Mouse (Mus musculus) liver, embryonic 14.5 days (tissue): Measurements from ENCODE around the gene Gpd1. TPM values are rescaled to one million over a fixed set of nuclear protein-coding genes. Genes with fewer than 3 reads are reported as not detected.
A peak's percentile ranks its signal among the peaks of the same experiment; 100 is the strongest.

Experiments
- ATAC-seq: fragments of 200-750 bp; cut with Nextera tagmentation; 2 replicates; pipeline ENCODE4 v1.8.0; 2017; ENCODE audit warnings: moderate number of reproducible peaks, mild to moderate bottlenecking, moderate library complexity; ENCODE audit not compliant: insufficient read depth
- DNase-seq, 3 experiments: peaks; one replicate each; pipeline ENCODE4 v3.0.0-alpha.2; 2012 to 2013; ENCODE audit warnings: low read depth in 3 of 3, low spot score in 3 of 3
- H3K27ac ChIP-seq: fragments of 300-500 bp; sonication (generic); 2 replicates; pipeline ENCODE4 v1.5.1; 2014; ENCODE audit warnings: moderate library complexity, mild to moderate bottlenecking, control low read depth, inconsistent platforms
- H3K27me3 ChIP-seq: fragments of 300-500 bp; sonication (generic); 2 replicates; pipeline ENCODE4 v1.6.1; 2014; ENCODE audit warnings: mild to moderate bottlenecking, low read length, moderate library complexity; ENCODE audit not compliant: control insufficient read depth, insufficient read depth
- H3K36me3 ChIP-seq: fragments of 300-500 bp; sonication (generic); replicated peaks from 2 replicates; pipeline ENCODE4 v1.6.1; 2014; ENCODE audit warnings: low read depth; ENCODE audit not compliant: control insufficient read depth, insufficient read depth
- H3K4me1 ChIP-seq, 2 experiments: fragments of 200-500 bp in 1 of 2; fragments of 300-500 bp in 1 of 2; sonication (generic) in 1 of 2; replicated peaks; 2 replicates each; pipeline ENCODE4 v1.6.1; 2012 to 2014; ENCODE audit warnings: antibody characterized with exemption in 1 of 2, inconsistent platforms in 1 of 2, low read length in 1 of 2; ENCODE audit not compliant: control insufficient read depth in 2 of 2, insufficient read depth in 2 of 2
- H3K4me2 ChIP-seq: fragments of 300-500 bp; sonication (generic); 2 replicates; pipeline ENCODE4 v1.6.1; 2014; ENCODE audit warnings: low read depth, mild to moderate bottlenecking, control low read depth, moderate library complexity
- H3K4me3 ChIP-seq, 2 experiments: fragments of 200-500 bp in 1 of 2; fragments of 300-500 bp in 1 of 2; sonication (generic) in 1 of 2; 2 replicates each; pipeline ENCODE4 v1.5.1; 2012 to 2014; ENCODE audit warnings: low read depth in 2 of 2, low read length in 2 of 2, mild to moderate bottlenecking in 2 of 2, control low read depth in 1 of 2, inconsistent platforms in 1 of 2, moderate library complexity in 1 of 2; ENCODE audit not compliant: insufficient read depth in 1 of 2
- H3K9ac ChIP-seq: fragments of 300-500 bp; sonication (generic); replicated peaks from 2 replicates; pipeline ENCODE4 v1.6.1; 2014; ENCODE audit warnings: mild to moderate bottlenecking, control low read depth, moderate library complexity
- H3K9me3 ChIP-seq: fragments of 300-500 bp; sonication (generic); 2 replicates; pipeline ENCODE4 v1.6.1; 2016; ENCODE audit warnings: low read length, mixed read lengths; ENCODE audit not compliant: control insufficient read depth
- CTCF ChIP-seq: IDR thresholded peaks from 2 replicates; pipeline ENCODE4 v1.5.1; 2016; ENCODE audit warnings: antibody characterized with exemption, low read depth, control low read depth
- EP300 ChIP-seq: IDR thresholded peaks from 2 replicates; pipeline ENCODE4 v1.6.1; 2016; ENCODE audit warnings: antibody characterized with exemption, low read depth
- WGBS: fragments of 180-500 bp; shearing (Covaris S2); extraction: QIAGEN DNeasy Blood & Tissue Kit; methylation state at CpG from one replicate; pipeline ENCODE4 v1.1.7; 2014; ENCODE audit not compliant: insufficient replicate concordance; 5-methylcytosine and 5-hydroxymethylcytosine counted together
- polyA plus RNA-seq, 2 experiments: library from polyadenylated mRNA; depleted of rRNA in 1 of 2; stranded (reverse) in 1 of 2; unstranded in 1 of 2; fragments of >200 nt; fragmentation: Nextera tagmentation in 1 of 2; extraction: Ambion mirVana in 1 of 2; gene quantifications; 2 replicates each; pipeline versions ENCODE4 v1.2.1 to v1.2.3; 2012 to 2014

Gene Gpd1
- polyA plus RNA-seq, 2 experiments = 5.2 to 8.1 TPM

DNA sequence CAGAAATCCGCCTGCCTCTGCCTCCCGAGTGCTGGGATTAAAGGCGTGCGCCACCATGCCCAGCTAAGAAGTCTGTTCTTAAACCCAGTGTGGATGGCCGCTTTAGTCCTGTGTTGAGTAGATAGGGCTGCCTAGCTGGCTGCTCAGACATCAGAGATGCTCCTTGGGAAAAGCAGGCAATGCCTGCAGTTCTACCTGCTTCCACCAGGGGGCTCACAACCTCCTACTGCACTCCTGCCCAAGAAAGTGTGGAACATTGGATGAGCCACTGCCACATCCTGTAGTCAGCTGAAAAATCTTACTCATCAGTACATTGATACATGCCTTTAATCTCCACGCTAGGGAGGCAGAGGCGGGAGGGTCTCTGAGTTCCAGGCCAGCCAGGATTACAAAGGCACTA is 2.5 kb upstream of the Gpd1 start:
- Histone ChIP-seq H3K9me3 (no peaks in the 10 kb centered on the region), H3K4me3 (no peak overlapping the region), H3K4me1 (peaks cover 0 to 9% of the 10 kb centered on the region in 2 experiments; a peak in 2 of 4 replicates), H3K27me3 (no peaks in the 10 kb centered on the region), H3K27ac (no peak overlapping the region), H3K4me2 (no peak overlapping the region), H3K36me3 (peaks cover 2% of the 10 kb centered on the region), H3K9ac (no peak overlapping the region)
- DNase-seq = no peak
- peak; percentile 36; the same call in 1 of the 2 replicates for ATAC-seq
- TF ChIP-seq EP300 (no peak), CTCF (peak; percentile 98)
- 40% methylated on average over 7 of the region's 7 CpGs for WGBS

DNA sequence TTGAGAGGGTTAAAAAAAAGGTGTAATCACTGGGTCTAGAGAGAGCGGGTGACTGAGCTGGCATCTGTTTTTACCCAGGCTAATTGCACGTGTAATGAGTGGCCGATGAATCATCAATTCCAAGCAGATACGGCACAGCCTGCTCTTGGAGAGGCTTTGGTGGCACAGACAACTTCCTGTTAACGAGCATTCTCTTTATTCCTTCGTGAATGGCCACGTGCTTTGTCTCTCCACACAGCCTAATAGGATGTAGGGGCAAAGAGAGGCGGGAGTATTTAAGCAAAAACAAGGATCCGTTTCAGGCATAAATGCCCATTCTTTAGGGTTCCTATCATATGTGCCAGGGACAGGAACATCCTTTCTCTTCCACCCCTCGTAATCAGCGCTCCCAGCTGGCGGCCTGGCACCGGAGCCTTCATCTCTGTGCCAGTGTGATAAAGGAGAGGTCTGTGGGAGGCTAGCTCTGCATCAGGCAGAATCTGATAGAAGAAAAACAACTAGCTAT is 1.9 kb upstream of the Gpd1 start:
- 59% methylated on average over 13 of the region's 13 CpGs for WGBS
- ATAC-seq (no peak), DNase-seq (no peak)
- Histone ChIP-seq H3K36me3 (peaks cover 2% of the 10 kb centered on the region; the same call in 1 of the 2 replicates), H3K27me3 (no peaks in the 10 kb centered on the region), H3K4me3 (no peak overlapping the region), H3K4me2 (no peak overlapping the region), H3K27ac (no peak overlapping the region), H3K4me1 (peaks cover 0 to 7% of the 10 kb centered on the region in 2 experiments; a peak in 2 of 4 replicates), H3K9me3 (no peaks in the 10 kb centered on the region), H3K9ac (no peak overlapping the region)
- TF ChIP-seq CTCF = no peak
- TF ChIP-seq EP300 = 0 out of 2 replicates have a peak, but pooled peaks have one; percentile 30

DNA sequence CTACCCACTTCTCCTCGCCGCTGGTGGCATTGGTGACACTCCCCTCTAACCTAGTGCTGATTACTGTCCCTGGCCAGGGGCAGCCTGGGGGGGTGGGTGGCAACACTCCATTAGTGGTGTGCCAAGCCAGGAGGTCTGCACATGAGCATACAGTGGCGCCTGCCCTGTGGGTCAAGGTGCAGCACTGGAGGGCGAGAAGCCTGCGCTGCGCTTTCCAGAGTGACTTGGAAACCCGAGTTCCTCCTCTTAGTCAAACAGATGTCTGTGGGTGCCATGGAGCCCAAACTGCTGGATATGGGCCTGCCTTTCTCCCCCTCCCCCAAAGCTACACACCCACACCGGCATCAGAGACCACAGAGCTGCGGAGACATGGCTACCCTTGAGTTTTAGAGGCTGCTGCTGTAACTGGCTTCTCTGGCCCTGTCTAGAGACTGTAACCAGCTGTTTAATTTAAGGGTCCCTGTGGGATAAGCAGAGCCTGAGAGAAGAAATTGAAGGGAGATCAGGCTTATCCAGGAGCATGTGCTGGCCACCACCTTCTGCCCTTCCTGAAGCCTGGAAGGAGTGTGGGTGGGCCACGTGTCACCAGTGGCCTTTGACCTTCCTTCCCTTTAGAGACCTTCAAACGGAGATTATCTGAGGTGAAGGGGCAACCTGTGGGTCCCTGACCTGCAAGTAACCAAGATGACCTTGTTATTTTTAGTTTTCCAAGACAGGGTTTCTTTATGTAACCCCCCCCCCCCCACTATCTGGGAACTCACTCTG is 1.2 kb upstream of the Gpd1 start:
- WGBS = 65% methylated on average over 11 of the region's 11 CpGs
- Histone ChIP-seq H3K27me3 (no peaks in the 10 kb centered on the region), H3K4me3 (no peak overlapping the region), H3K36me3 (peaks cover 2% of the 10 kb centered on the region; the same call in 1 of the 2 replicates), H3K9ac (no peak overlapping the region), H3K9me3 (no peaks in the 10 kb centered on the region), H3K27ac (no peak overlapping the region), H3K4me2 (no peak overlapping the region), H3K4me1 (peaks cover 0 to 4% of the 10 kb centered on the region in 2 experiments; a peak in 2 of 4 replicates)
- TF ChIP-seq CTCF (no peak), EP300 (no peak)
- no peak for ATAC-seq
- DNase-seq = no peak

DNA sequence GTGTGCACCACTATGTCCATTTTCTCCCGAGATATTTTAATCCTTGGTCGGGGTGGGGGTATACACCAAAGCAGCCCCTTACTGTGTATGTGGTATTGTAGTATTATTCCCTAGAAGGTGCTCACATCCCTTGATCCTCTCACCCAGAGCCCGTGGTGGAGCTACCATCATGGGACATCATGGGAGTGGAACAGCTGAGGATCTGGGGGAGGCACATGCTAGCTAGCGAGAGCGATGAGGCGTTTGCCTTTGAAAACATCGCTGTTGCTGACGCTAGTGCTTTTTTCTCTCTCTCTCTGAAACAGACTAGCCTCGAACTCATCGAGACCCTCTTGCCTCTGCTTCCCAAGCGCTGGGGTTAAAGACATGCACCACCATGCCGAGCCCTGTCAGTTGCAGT is 501 bp upstream of the Gpd1 start:
- H3K4me3 ChIP-seq = no peak overlapping the region
- no peak overlapping the region for H3K27ac ChIP-seq
- 73% methylated on average over 12 of the region's 12 CpGs for WGBS
- ATAC-seq (no peak), DNase-seq (no peak)
- peaks cover 0 to 4% of the 10 kb centered on the region in 2 experiments; a peak in 2 of 4 replicates for H3K4me1 ChIP-seq
- H3K4me2 ChIP-seq = no peak overlapping the region
- H3K36me3 ChIP-seq = no peaks in the 10 kb centered on the region; the same call in 1 of the 2 replicates
- no peaks in the 10 kb centered on the region for H3K27me3 ChIP-seq
- no peak overlapping the region for H3K9ac ChIP-seq
- no peaks in the 10 kb centered on the region for H3K9me3 ChIP-seq
- TF ChIP-seq EP300 (no peak), CTCF (no peak)

DNA sequence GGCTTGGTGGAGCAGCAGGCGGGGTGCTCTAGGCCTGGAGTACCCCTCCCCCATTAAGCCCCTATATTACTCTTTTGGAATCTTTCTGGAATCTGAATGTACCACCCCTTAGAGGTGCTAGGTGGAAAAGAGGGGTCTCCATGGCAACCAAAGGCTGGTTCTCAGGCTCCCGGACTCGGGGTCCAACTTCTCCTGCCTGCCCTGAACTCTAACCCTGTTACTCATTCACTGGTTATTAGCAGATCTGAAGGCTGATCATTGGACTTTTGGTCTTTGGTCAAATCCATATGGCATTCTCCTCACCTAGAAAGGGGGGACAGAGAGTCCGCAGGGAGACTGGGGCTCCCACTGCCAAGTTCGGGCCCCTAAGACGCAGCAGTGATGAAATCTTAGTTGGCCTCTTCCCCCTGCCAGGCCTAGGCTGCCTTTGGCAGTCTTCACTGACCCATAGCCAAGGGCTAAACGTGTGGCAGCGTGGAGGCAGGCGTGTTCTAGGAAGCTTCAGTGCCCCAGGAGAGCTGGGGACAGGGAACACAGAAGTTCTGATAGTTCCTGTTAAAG is 1.2 kb downstream of the Gpd1 start:
- Histone ChIP-seq H3K9me3 (no peaks in the 10 kb centered on the region), H3K4me1 (peaks cover 0 to 8% of the 10 kb centered on the region in 2 experiments; a peak in 2 of 4 replicates), H3K9ac (no peak overlapping the region), H3K36me3 (no peaks in the 10 kb centered on the region), H3K27me3 (no peaks in the 10 kb centered on the region), H3K4me3 (no peak overlapping the region), H3K27ac (no peak overlapping the region), H3K4me2 (peak overlapping the region; percentile 28)
- ATAC-seq (peak; percentile 22; the same call in 1 of the 2 replicates), DNase-seq (no peak)
- TF ChIP-seq CTCF = no peak
- no peak for TF ChIP-seq EP300
- WGBS = 65% methylated on average over 9 of the region's 9 CpGs
